Mouse (Mus musculus) lung, postnatal 0 days (tissue): ENCODE results near the gene Rmnd5b. TPM values are rescaled to one million over a fixed set of nuclear protein-coding genes. Genes with fewer than 3 reads are reported as not detected.
A peak's percentile ranks its signal among the peaks of the same experiment; 100 is the strongest.

Source experiments
- ATAC-seq: fragments of 200-750 bp; cut with Nextera tagmentation; 2 replicates; pipeline ENCODE4 v1.8.0; 2017; ENCODE audit warnings: moderate library complexity
- DNase-seq: peaks from one replicate; pipeline ENCODE4 v3.0.0-alpha.2; 2016; ENCODE audit warnings: low spot score
- H3K27ac ChIP-seq: fragments of 300-500 bp; sonication (generic); 2 replicates; pipeline ENCODE4 v1.5.1; 2014; ENCODE audit warnings: antibody characterized with exemption, mild to moderate bottlenecking, low read length, mixed read lengths
- H3K27me3 ChIP-seq: fragments of 300-500 bp; sonication (generic); replicated peaks from 2 replicates; pipeline ENCODE4 v1.6.1; 2014; ENCODE audit warnings: low read length, mixed read lengths; ENCODE audit not compliant: insufficient read depth
- H3K36me3 ChIP-seq: fragments of 300-500 bp; sonication (generic); 2 replicates; pipeline ENCODE4 v1.6.1; 2014; ENCODE audit warnings: low read length, mixed read lengths; ENCODE audit not compliant: insufficient read depth
- H3K4me1 ChIP-seq: fragments of 300-500 bp; sonication (generic); 2 replicates; pipeline ENCODE4 v1.6.1; 2014; ENCODE audit warnings: antibody characterized with exemption, low read depth, low read length, mixed read lengths; ENCODE audit not compliant: insufficient read depth
- H3K4me2 ChIP-seq: fragments of 300-500 bp; sonication (generic); replicated peaks from 2 replicates; pipeline ENCODE4 v1.6.1; 2014; ENCODE audit warnings: low read depth, mild to moderate bottlenecking, low read length, moderate library complexity, mixed read lengths
- H3K4me3 ChIP-seq: fragments of 300-500 bp; sonication (generic); 2 replicates; pipeline ENCODE4 v1.5.1; 2014; ENCODE audit warnings: low read depth, low read length
- H3K9ac ChIP-seq: fragments of 300-500 bp; sonication (generic); replicated peaks from 2 replicates; pipeline ENCODE4 v1.6.1; 2014; ENCODE audit warnings: low read depth, mild to moderate bottlenecking
- H3K9me3 ChIP-seq: fragments of 300-500 bp; sonication (generic); 2 replicates; pipeline ENCODE4 v1.6.1; 2016; ENCODE audit warnings: low read length, mixed read lengths
- CTCF ChIP-seq: IDR thresholded peaks from 2 replicates; pipeline ENCODE4 v1.5.1; 2016; ENCODE audit warnings: antibody characterized with exemption, mild to moderate bottlenecking
- EP300 ChIP-seq: IDR thresholded peaks from 2 replicates; pipeline ENCODE4 v1.6.1; 2016; ENCODE audit warnings: antibody characterized with exemption, mild to moderate bottlenecking, control low read depth
- WGBS: fragments of 180-500 bp; shearing (Covaris S2); extraction: QIAGEN DNeasy Blood & Tissue Kit; methylation state at CpG from one replicate; pipeline ENCODE4 v1.1.7; 2014; 5-methylcytosine and 5-hydroxymethylcytosine counted together
- polyA plus RNA-seq: library from polyadenylated mRNA; unstranded; fragments of >200 nt; fragmentation: Nextera tagmentation; extraction: Ambion mirVana; gene quantifications from 2 replicates; pipeline ENCODE4 v1.2.1, GENCODE M21; 2015

The Rmnd5b gene
- polyA plus RNA-seq, 1 experiment from 2014 or later: 46.4 TPM

DNA sequence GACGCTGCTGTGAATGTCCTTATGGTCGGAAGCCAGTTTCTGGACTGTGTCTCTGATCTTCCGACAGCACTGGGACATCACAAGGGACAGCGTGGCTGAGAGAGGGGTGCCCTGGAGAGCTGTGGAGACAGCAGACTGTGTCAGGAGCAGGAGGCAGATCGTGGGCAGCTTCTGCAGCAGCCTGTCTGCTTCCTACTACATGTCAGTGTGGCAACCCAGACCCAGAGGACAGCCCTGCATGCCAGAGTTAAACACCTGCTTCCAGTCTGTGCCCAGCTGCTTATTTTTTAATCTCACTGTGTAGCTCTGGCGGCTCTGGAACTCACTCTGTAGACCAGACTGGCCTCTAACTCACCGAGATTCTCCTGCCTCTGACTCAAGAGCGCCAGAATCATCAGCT lies 7.8 kb downstream of the Rmnd5b start:
- no peaks in the 10 kb centered on the region for H3K9me3 ChIP-seq
- H3K9ac ChIP-seq: no peak overlapping the region
- H3K36me3 ChIP-seq: peaks cover 39% of the 10 kb centered on the region
- TF ChIP-seq CTCF: no peak
- TF ChIP-seq EP300: no peak
- no peak overlapping the region for H3K4me2 ChIP-seq
- WGBS: 82% methylated on average over 8 of the region's 8 CpGs
- DNase-seq (no peak), ATAC-seq (no peak)
- H3K27ac ChIP-seq: no peak overlapping the region
- no peaks in the 10 kb centered on the region for H3K4me1 ChIP-seq
- H3K4me3 ChIP-seq: no peak overlapping the region
- no peaks in the 10 kb centered on the region for H3K27me3 ChIP-seq

DNA sequence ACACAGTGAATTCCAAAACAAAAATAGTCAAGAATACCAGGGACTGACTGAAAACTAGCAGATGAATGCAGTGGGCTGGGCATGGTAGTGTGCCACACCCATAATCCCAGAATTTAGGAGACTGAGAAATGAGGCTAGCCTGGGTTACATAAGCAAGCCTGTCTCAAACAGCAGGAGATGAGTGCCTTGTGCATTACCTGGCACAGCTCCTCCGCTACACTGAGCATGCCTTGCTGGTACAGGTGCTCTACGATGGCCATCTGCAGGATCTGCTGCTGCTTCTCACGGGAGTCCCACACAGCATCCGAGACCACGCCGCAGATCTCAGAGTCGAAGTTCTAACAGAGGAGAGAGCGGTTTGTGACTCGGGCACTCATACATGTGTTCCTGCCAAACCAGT lies 8.3 kb downstream of the Rmnd5b start:
- ATAC-seq: no peak

DNA sequence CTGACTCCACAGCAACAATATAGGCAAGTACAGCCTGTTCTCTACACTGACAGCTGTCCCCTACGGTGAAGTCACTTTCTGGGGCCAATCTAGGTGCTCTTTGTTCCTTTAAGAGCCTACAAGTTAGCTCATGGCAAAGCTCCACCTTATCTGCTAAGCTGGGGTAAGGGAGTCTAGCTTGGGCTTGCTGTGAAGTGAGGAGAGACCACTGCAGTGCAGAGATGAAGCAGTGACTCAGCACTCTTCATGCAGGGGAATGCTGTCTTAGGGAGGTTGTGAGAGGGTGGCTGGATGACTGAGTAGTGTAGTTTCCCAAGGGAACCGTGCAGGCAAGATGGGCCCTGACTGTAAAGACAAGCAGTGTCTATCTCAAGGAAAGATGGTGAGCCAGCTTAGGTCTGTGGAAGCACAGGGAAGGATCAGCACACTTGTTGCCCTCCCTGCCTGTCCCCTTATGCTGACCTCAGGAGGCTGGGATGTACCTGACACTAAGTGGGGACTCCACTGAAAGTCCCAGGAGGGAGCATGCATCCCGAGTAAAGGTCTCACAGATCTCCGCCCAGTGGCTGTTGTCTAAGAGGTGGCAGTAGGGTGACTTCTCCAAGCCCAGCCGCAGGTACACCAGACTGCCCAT lies 10.4 kb downstream of the Rmnd5b start:
- Histone ChIP-seq H3K27me3 (no peaks in the 10 kb centered on the region), H3K4me2 (no peak overlapping the region), H3K9me3 (no peaks in the 10 kb centered on the region), H3K4me3 (no peak overlapping the region), H3K4me1 (peaks cover 4% of the 10 kb centered on the region), H3K36me3 (peaks cover 44% of the 10 kb centered on the region), H3K27ac (no peak overlapping the region), H3K9ac (no peak overlapping the region)
- TF ChIP-seq CTCF (no peak), EP300 (no peak)
- DNase-seq (no peak), ATAC-seq (no peak)
- 76% methylated on average over 5 of the region's 5 CpGs for WGBS

More for the DNA sequence above, 8.3 kb downstream of the Rmnd5b start:
- H3K4me1 ChIP-seq: no peaks in the 10 kb centered on the region
- H3K36me3 ChIP-seq: peaks cover 44% of the 10 kb centered on the region
- no peak overlapping the region for H3K9ac ChIP-seq
- H3K9me3 ChIP-seq: no peaks in the 10 kb centered on the region
- no peaks in the 10 kb centered on the region for H3K27me3 ChIP-seq
- H3K4me3 ChIP-seq: no peak overlapping the region
- H3K27ac ChIP-seq: no peak overlapping the region
- TF ChIP-seq EP300 (no peak), CTCF (no peak)
- no peak for DNase-seq
- WGBS: 91% methylated on average over 9 of the region's 9 CpGs
- no peak overlapping the region for H3K4me2 ChIP-seq

DNA sequence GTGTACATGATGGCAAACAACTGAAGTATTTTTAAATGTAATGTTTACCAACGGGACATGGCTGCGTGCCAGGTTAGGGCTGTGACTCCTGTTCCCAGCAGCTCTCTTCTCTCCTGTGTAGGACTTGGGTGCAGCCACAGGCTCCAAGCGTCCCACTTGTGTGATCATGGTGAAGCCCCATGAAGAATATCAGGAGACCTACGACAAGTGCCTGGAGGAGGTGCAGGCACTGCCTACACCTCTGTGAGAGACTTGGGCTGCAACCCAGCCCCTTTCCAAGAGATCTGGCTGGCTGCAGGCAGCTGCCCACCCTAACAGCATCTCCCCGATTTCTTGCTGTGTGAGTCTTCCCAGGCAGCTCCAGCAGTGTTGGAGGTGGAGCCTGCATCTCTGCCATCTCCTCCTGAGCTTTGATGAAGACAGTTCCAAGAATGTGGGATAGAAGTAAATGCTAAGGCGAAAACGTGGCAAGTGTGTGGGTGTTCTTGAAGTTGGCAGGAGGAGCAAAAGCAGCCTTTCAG lies 12.7 kb downstream of the Rmnd5b start:
- Histone ChIP-seq H3K4me1 (peaks cover 7% of the 10 kb centered on the region), H3K27me3 (no peaks in the 10 kb centered on the region), H3K9me3 (no peaks in the 10 kb centered on the region), H3K36me3 (peaks cover 44% of the 10 kb centered on the region), H3K9ac (no peak overlapping the region), H3K4me3 (no peak overlapping the region), H3K4me2 (no peak overlapping the region), H3K27ac (no peak overlapping the region)
- 76% methylated on average over 7 of the region's 7 CpGs for WGBS
- no peak for DNase-seq
- no peak for ATAC-seq
- no peak for TF ChIP-seq CTCF
- no peak for TF ChIP-seq EP300

DNA sequence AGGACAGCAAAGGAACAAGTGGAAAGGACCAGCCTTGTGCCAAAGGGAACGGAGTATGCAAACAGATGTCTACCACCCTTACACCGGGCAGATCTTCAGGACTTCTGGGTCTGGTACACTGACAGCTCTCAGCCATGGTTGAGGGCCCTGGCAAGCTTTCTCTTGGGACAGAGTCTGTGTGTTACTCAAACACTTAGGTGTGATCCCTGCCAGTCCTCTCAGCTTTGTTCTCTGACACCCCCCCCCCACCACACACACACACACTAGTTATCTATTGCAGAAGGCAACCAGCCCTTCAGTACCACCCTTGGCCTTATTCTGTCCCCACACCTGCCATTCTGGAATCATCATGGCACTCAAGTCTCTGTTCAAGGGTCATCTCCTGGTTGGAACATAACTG lies 13.9 kb downstream of the Rmnd5b start:
- H3K4me1 ChIP-seq: peaks cover 7% of the 10 kb centered on the region
- H3K9me3 ChIP-seq: no peaks in the 10 kb centered on the region
- no peak overlapping the region for H3K27ac ChIP-seq
- no peaks in the 10 kb centered on the region for H3K27me3 ChIP-seq
- no peak overlapping the region for H3K4me2 ChIP-seq
- DNase-seq: no peak
- WGBS: 89% methylated on average over 2 of the region's 2 CpGs
- no peak for TF ChIP-seq CTCF
- no peak for TF ChIP-seq EP300
- ATAC-seq: no peak
- no peak overlapping the region for H3K9ac ChIP-seq
- no peak overlapping the region for H3K4me3 ChIP-seq
- peaks cover 33% of the 10 kb centered on the region for H3K36me3 ChIP-seq

DNA sequence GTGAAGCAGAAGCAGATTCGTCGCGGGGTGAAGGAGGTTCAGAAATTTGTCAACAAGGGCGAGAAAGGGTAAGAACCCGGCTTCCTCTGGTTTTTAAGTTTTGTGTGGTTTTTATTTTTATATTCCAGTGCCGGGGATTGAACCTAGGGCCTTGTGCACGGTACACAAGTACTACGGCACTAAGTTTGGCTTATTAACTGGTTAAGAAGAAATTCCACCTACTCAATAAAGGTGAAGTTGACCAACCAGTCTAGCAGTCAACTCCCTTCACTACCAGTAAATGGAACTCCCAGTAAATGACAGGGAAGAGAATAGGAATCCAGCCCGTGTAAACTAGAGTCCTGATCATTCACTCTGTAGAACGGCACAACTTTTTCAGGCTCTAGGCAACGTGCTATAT lies 15.6 kb downstream of the Rmnd5b start:
- no peak for ATAC-seq
- H3K4me2 ChIP-seq: peak overlapping the region; percentile 74
- no peak for DNase-seq
- H3K27me3 ChIP-seq: no peaks in the 10 kb centered on the region
- H3K9me3 ChIP-seq: no peaks in the 10 kb centered on the region
- peaks cover 7% of the 10 kb centered on the region for H3K4me1 ChIP-seq
- no peak for TF ChIP-seq CTCF
- TF ChIP-seq EP300: no peak
- H3K36me3 ChIP-seq: peaks cover 25% of the 10 kb centered on the region
- WGBS: 1% methylated on average over 11 of the region's 11 CpGs
- peak overlapping the region; percentile 7 for H3K27ac ChIP-seq
- H3K4me3 ChIP-seq: peak overlapping the region; percentile 50
- H3K9ac ChIP-seq: peak overlapping the region; percentile 46
